Mouse (Mus musculus): ENCODE results near the gene Pgap2. TPM values are rescaled to one million over a fixed set of nuclear protein-coding genes. Genes with fewer than 3 reads are reported as not detected.

The Pgap2 gene
- total and polyA plus RNA-seq, 2 experiments from 2014 or later = 51.7 to 56.6 TPM

- H3K4me2 ChIP-seq (ENCODE audit: low read depth, low read length, poor library complexity, severe bottlenecking) = peak overlapping the region; percentile 90
- peak overlapping the region; percentile 71; the same call in 1 of the 2 replicates for H3K9ac ChIP-seq (replicated peaks; ENCODE audit: low read length, poor library complexity, severe bottlenecking)
- no peak for DNase-seq (ENCODE audit: low spot score)
- 28% methylated on average over 16 of the region's 16 CpGs for WGBS
- H3K27me3 ChIP-seq (ENCODE audit: insufficient read depth, low read length) = no peaks in the 10 kb centered on the region
- no peak for TF ChIP-seq CTCF (IDR thresholded peaks at IDR 0.05)
- H3K4me1 ChIP-seq (ENCODE audit: insufficient read depth, low read length) = peaks cover 3% of the 10 kb centered on the region; the same call in 1 of the 2 replicates
- peak overlapping the region; percentile 69 for H3K4me3 ChIP-seq (ENCODE audit: low read depth, low read length)
- no peaks in the 10 kb centered on the region for H3K9me3 ChIP-seq (ENCODE audit: low read length)
- H3K36me3 ChIP-seq (ENCODE audit: insufficient read depth, low read length) = no peaks in the 10 kb centered on the region
- ATAC-seq (ENCODE audit: low FRiP score) = no peak
- H3K27ac ChIP-seq (ENCODE audit: low read depth, low read length) = 0 out of 2 replicates have a peak overlapping the region, but pooled peaks have one; percentile 47
Measured at GRCm38 (mm10) chr7:102248691-102249404, 38.8 kb downstream of the Pgap2 start.

- DNase-seq (ENCODE audit: low spot score) (no peak), ATAC-seq (ENCODE audit: low FRiP score) (peak; percentile 38)
- Histone ChIP-seq H3K4me1 (ENCODE audit: insufficient read depth, low read length) (peaks cover 3% of the 10 kb centered on the region; the same call in 1 of the 2 replicates), H3K36me3 (ENCODE audit: insufficient read depth, low read length) (no peaks in the 10 kb centered on the region), H3K9ac (replicated peaks; ENCODE audit: low read length, poor library complexity, severe bottlenecking) (peak overlapping the region; percentile 71), H3K27me3 (ENCODE audit: insufficient read depth, low read length) (no peaks in the 10 kb centered on the region), H3K27ac (ENCODE audit: low read depth, low read length) (peak overlapping the region; percentile 47), H3K9me3 (ENCODE audit: low read length) (no peaks in the 10 kb centered on the region), H3K4me2 (ENCODE audit: low read depth, low read length, poor library complexity, severe bottlenecking) (peak overlapping the region; percentile 90), H3K4me3 (ENCODE audit: low read depth, low read length) (peak overlapping the region; percentile 69)
- 1% methylated on average over 23 of the region's 23 CpGs for WGBS
- no peak for TF ChIP-seq CTCF (IDR thresholded peaks at IDR 0.05)
Measured at GRCm38 (mm10) chr7:102249531-102249895, 39.5 kb downstream of the Pgap2 start.

- 2% methylated on average over 30 of the region's 49 CpGs for WGBS
- H3K36me3 ChIP-seq (ENCODE audit: insufficient read depth, low read length) = no peaks in the 10 kb centered on the region
- H3K27ac ChIP-seq (ENCODE audit: low read depth, low read length) = peak overlapping the region; percentile 70
- H3K4me1 ChIP-seq (ENCODE audit: insufficient read depth, low read length) = peaks cover 3% of the 10 kb centered on the region; the same call in 1 of the 2 replicates
- H3K4me2 ChIP-seq (ENCODE audit: low read depth, low read length, poor library complexity, severe bottlenecking) = peak overlapping the region; percentile 90
- peak; percentile 66 for ATAC-seq (ENCODE audit: low FRiP score)
- no peaks in the 10 kb centered on the region for H3K27me3 ChIP-seq (ENCODE audit: insufficient read depth, low read length)
- H3K9me3 ChIP-seq (ENCODE audit: low read length) = no peaks in the 10 kb centered on the region
- peak; percentile 57 for DNase-seq (ENCODE audit: low spot score)
- TF ChIP-seq CTCF (IDR thresholded peaks at IDR 0.05) = no peak
- H3K4me3 ChIP-seq (ENCODE audit: low read depth, low read length) = peak overlapping the region; percentile 69
- H3K9ac ChIP-seq (replicated peaks; ENCODE audit: low read length, poor library complexity, severe bottlenecking) = peak overlapping the region; percentile 71
Measured at GRCm38 (mm10) chr7:102249896-102250630, 40.1 kb downstream of the Pgap2 start.

GRCm38 (mm10) chr7:102250631-102251214, 40.7 kb downstream of the Pgap2 start:
- ATAC-seq (ENCODE audit: low FRiP score) = peak; percentile 79

GRCm38 (mm10) chr7:102253631-102254030, 43.6 kb downstream of the Pgap2 start:
- ATAC-seq (ENCODE audit: low FRiP score) (no peak), DNase-seq (ENCODE audit: low spot score) (no peak)
- WGBS = 92% methylated on average over 1 of the region's 1 CpGs
- Histone ChIP-seq H3K36me3 (ENCODE audit: insufficient read depth, low read length) (no peaks in the 10 kb centered on the region), H3K9ac (replicated peaks; ENCODE audit: low read length, poor library complexity, severe bottlenecking) (no peak overlapping the region), H3K4me1 (ENCODE audit: insufficient read depth, low read length) (no peaks in the 10 kb centered on the region), H3K27me3 (ENCODE audit: insufficient read depth, low read length) (no peaks in the 10 kb centered on the region), H3K4me3 (ENCODE audit: low read depth, low read length) (no peak overlapping the region), H3K4me2 (ENCODE audit: low read depth, low read length, poor library complexity, severe bottlenecking) (no peak overlapping the region), H3K27ac (ENCODE audit: low read depth, low read length) (no peak overlapping the region), H3K9me3 (ENCODE audit: low read length) (no peaks in the 10 kb centered on the region)
- no peak for TF ChIP-seq CTCF (IDR thresholded peaks at IDR 0.05)

More at GRCm38 (mm10) chr7:102250631-102251214, 40.7 kb downstream of the Pgap2 start:
- peak; percentile 85 for DNase-seq (ENCODE audit: low spot score)
- peak overlapping the region; percentile 90 for H3K4me2 ChIP-seq (ENCODE audit: low read depth, low read length, poor library complexity, severe bottlenecking)
- H3K9ac ChIP-seq (replicated peaks; ENCODE audit: low read length, poor library complexity, severe bottlenecking) = peak overlapping the region; percentile 71
- TF ChIP-seq CTCF (IDR thresholded peaks at IDR 0.05) = peak; percentile 75
- no peaks in the 10 kb centered on the region for H3K36me3 ChIP-seq (ENCODE audit: insufficient read depth, low read length)
- peak overlapping the region; percentile 70 for H3K27ac ChIP-seq (ENCODE audit: low read depth, low read length)
- no peaks in the 10 kb centered on the region for H3K27me3 ChIP-seq (ENCODE audit: insufficient read depth, low read length)
- peaks cover under 1% of the 10 kb centered on the region; the same call in 1 of the 2 replicates for H3K4me1 ChIP-seq (ENCODE audit: insufficient read depth, low read length)
- WGBS = 2% methylated on average over 29 of the region's 33 CpGs
- peak overlapping the region; percentile 69 for H3K4me3 ChIP-seq (ENCODE audit: low read depth, low read length)
- H3K9me3 ChIP-seq (ENCODE audit: low read length) = no peaks in the 10 kb centered on the region
